Mouse (Mus musculus) midbrain, embryonic 11.5 days (tissue): ENCODE data around the gene Neurod2. TPM values are rescaled to one million over a fixed set of nuclear protein-coding genes. Genes with fewer than 3 reads are reported as not detected.
A peak's percentile ranks its signal among the peaks of the same experiment; 100 is the strongest.

ENCODE experiments used
- ATAC-seq: fragments of 200-750 bp; cut with Nextera tagmentation; 2 replicates; pipeline ENCODE4 v1.8.0; 2017; ENCODE audit warnings: moderate TSS enrichment, moderate library complexity; ENCODE audit not compliant: low FRiP score
- DNase-seq: peaks from one replicate; pipeline ENCODE4 v3.0.0; 2015; ENCODE audit warnings: low spot score; ENCODE audit errors: missing footprints
- H3K27ac ChIP-seq: fragments of 300-500 bp; sonication (generic); 2 replicates; pipeline ENCODE4 v1.5.1; 2014; ENCODE audit warnings: low read depth, low read length
- H3K27me3 ChIP-seq: fragments of 300-500 bp; sonication (generic); 2 replicates; pipeline ENCODE4 v1.6.1; 2014; ENCODE audit warnings: mild to moderate bottlenecking, low read length, moderate library complexity, mixed read lengths; ENCODE audit not compliant: control insufficient read depth, insufficient read depth
- H3K36me3 ChIP-seq: fragments of 300-500 bp; sonication (generic); 2 replicates; pipeline ENCODE4 v1.6.1; 2014; ENCODE audit warnings: mild to moderate bottlenecking, low read length, moderate library complexity, mixed read lengths; ENCODE audit not compliant: control insufficient read depth, insufficient read depth
- H3K4me1 ChIP-seq: fragments of 300-500 bp; sonication (generic); 2 replicates; pipeline ENCODE4 v1.6.1; 2014; ENCODE audit warnings: low read length; ENCODE audit not compliant: control insufficient read depth, insufficient read depth
- H3K4me2 ChIP-seq: fragments of 300-500 bp; sonication (generic); 2 replicates; pipeline ENCODE4 v1.6.1; 2014; ENCODE audit warnings: mild to moderate bottlenecking, moderate library complexity
- H3K4me3 ChIP-seq: fragments of 300-500 bp; sonication (generic); 2 replicates; pipeline ENCODE4 v1.5.1; 2014; ENCODE audit warnings: low read depth, low read length
- H3K9ac ChIP-seq: fragments of 300-500 bp; sonication (generic); 2 replicates; pipeline ENCODE4 v1.6.1; 2014; ENCODE audit warnings: low read length
- H3K9me3 ChIP-seq: fragments of 300-500 bp; sonication (generic); 2 replicates; pipeline ENCODE4 v1.6.1; 2016; ENCODE audit warnings: low read length; ENCODE audit not compliant: control insufficient read depth
- WGBS: fragments of 180-500 bp; shearing (Covaris S2); extraction: QIAGEN DNeasy Blood & Tissue Kit; methylation state at CpG from one replicate; pipeline ENCODE4 v1.1.7; 2014; 5-methylcytosine and 5-hydroxymethylcytosine counted together
- polyA plus RNA-seq: library from polyadenylated mRNA; unstranded; fragments of >200 nt; fragmentation: Nextera tagmentation; extraction: Ambion mirVana; gene quantifications from 2 replicates; pipeline ENCODE4 v1.2.1, GENCODE M21; 2014

Neurod2 gene
- polyA plus RNA-seq, 1 experiment from 2014 or later = 0.15 TPM

GRCm38 (mm10) chr11:98293070-98293469 lies 36.4 kb downstream of the Neurod2 start:
- DNase-seq (no peak), ATAC-seq (no peak)
- H3K36me3 ChIP-seq = no peaks in the 10 kb centered on the region
- H3K4me2 ChIP-seq = no peak overlapping the region
- no peak overlapping the region for H3K9ac ChIP-seq
- no peaks in the 10 kb centered on the region for H3K9me3 ChIP-seq
- no peak overlapping the region for H3K27ac ChIP-seq
- H3K27me3 ChIP-seq = peaks cover 13% of the 10 kb centered on the region
- peaks cover 15% of the 10 kb centered on the region for H3K4me1 ChIP-seq
- H3K4me3 ChIP-seq = no peak overlapping the region
- WGBS = 52% methylated on average over 2 of the region's 2 CpGs

- no peak overlapping the region for H3K4me2 ChIP-seq
- H3K36me3 ChIP-seq = no peaks in the 10 kb centered on the region
Observed at GRCm38 (mm10) chr11:98290906-98291305, 38.5 kb downstream of the Neurod2 start.

DNA sequence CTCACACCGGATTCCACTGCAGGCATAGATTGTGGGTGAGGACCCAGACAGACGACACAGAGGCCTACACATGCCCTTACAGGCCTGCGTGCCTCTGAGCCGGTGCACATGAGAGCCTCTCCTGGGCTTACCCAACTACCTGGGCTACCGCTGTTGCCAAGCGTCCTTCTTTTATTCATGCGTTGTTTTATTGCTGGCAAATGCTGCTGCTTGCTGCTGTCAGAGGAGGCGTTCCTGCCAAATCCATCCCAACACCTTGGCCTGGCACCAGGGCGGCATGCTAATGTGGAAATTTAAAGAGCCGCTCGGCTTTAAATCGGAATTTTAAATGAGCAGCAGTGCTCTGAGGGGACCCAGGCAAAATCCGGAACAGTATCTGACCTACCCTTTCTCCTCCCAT lies 39.6 kb downstream of the Neurod2 start:
- H3K4me3 ChIP-seq = no peak overlapping the region
- H3K4me1 ChIP-seq = peaks cover 2% of the 10 kb centered on the region; the same call in 1 of the 2 replicates
- no peak overlapping the region for H3K9ac ChIP-seq
- ATAC-seq = no peak
- no peaks in the 10 kb centered on the region for H3K27me3 ChIP-seq
- no peaks in the 10 kb centered on the region for H3K36me3 ChIP-seq
- 55% methylated on average over 13 of the region's 13 CpGs for whole genome bisulfite sequencing
- no peak overlapping the region for H3K4me2 ChIP-seq
- no peaks in the 10 kb centered on the region for H3K9me3 ChIP-seq
- DNase-seq = no peak
- no peak overlapping the region for H3K27ac ChIP-seq

More at GRCm38 (mm10) chr11:98290906-98291305, 38.5 kb downstream of the Neurod2 start:
- H3K27ac ChIP-seq = no peak overlapping the region
- ATAC-seq (no peak), DNase-seq (no peak)
- H3K9me3 ChIP-seq = no peaks in the 10 kb centered on the region
- H3K27me3 ChIP-seq = peaks cover 6% of the 10 kb centered on the region; the same call in 1 of the 2 replicates
- no peak overlapping the region for H3K4me3 ChIP-seq
- H3K4me1 ChIP-seq = peaks cover 5% of the 10 kb centered on the region
- H3K9ac ChIP-seq = no peak overlapping the region
- 71% methylated on average over 2 of the region's 2 CpGs for WGBS

DNA sequence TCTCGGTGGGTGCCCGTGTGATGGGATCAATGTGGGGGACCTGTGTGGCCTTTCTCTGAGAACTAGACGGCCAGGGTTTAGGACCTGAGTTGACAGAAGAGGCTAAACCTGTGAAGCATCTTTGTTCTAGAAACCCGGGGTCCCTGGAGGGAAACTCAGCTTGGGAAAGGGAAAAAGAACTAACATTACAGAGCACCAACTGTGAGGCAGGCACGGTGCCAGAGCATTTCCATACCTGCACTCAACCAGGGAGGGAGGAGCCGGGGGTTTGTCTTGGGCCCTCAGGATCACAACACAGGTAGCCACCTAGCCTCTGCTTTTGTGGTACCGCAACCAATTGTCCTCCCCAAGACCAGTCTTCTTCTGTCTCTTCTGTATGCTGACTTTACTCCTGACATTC lies 41.5 kb downstream of the Neurod2 start:
- 52% methylated on average over 7 of the region's 7 CpGs for WGBS
- DNase-seq (no peak), ATAC-seq (no peak)
- no peak overlapping the region for H3K9ac ChIP-seq
- no peak overlapping the region for H3K4me3 ChIP-seq
- H3K9me3 ChIP-seq = no peaks in the 10 kb centered on the region
- no peaks in the 10 kb centered on the region for H3K36me3 ChIP-seq
- no peak overlapping the region for H3K27ac ChIP-seq
- no peaks in the 10 kb centered on the region for H3K27me3 ChIP-seq
- no peak overlapping the region for H3K4me2 ChIP-seq
- no peaks in the 10 kb centered on the region; the same call in 1 of the 2 replicates for H3K4me1 ChIP-seq

GRCm38 (mm10) chr11:98287531-98287930 lies 41.9 kb downstream of the Neurod2 start:
- ATAC-seq (no peak), DNase-seq (no peak)
- Histone ChIP-seq H3K36me3 (no peaks in the 10 kb centered on the region), H3K9ac (no peak overlapping the region), H3K4me2 (no peak overlapping the region), H3K4me1 (no peaks in the 10 kb centered on the region; the same call in 1 of the 2 replicates), H3K4me3 (no peak overlapping the region), H3K9me3 (no peaks in the 10 kb centered on the region), H3K27ac (no peak overlapping the region), H3K27me3 (no peaks in the 10 kb centered on the region)
- 49% methylated on average over 5 of the region's 5 CpGs for WGBS

DNA sequence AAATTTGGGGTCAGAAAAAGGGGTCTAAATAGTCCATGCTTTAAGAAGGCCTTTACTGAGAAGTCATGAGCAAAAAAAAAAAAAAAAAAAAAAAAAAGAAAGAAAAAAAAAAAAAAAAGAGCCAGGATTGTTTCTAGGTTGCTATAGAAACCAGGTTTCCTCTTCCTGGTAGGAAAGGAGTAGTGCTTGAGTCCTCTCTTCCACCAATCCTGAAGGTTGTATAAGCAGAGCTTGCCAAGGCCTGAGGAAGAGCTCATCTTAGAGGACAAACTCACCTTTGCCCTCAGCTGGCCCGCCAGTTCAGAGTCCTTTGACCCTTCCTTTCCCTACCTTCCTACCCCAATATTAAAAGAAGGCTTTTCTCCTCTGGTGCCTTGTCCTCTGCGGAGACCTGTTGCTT lies 44.1 kb downstream of the Neurod2 start:
- Histone ChIP-seq H3K9ac (no peak overlapping the region), H3K27me3 (no peaks in the 10 kb centered on the region), H3K4me3 (no peak overlapping the region), H3K36me3 (no peaks in the 10 kb centered on the region), H3K4me2 (no peak overlapping the region), H3K27ac (no peak overlapping the region), H3K4me1 (no peaks in the 10 kb centered on the region; the same call in 1 of the 2 replicates), H3K9me3 (no peaks in the 10 kb centered on the region)
- 40% methylated on average over 2 of the region's 2 CpGs for WGBS
- ATAC-seq (no peak), DNase-seq (peak; percentile 87)

DNA sequence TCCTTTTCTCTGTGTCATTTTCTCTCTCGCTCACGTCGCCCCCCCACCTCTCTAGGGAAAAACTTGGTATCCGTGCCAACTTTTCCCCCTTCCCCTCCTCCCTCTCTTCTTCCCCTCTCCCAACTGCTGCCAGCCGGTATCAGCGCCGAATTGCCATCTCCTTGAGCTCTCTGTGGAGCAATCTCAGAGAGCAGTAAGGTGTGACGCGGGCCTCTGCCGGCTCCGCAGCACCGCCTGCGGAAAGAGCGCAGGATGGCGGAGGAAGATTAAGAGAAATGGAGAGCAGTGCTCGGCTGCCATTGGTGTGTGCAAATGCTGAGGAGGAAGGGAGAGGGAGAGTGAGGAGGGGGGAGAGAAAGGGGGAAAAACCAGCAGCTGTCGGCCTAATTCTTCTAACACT lies 45.2 kb downstream of the Neurod2 start:
- ATAC-seq (no peak), DNase-seq (no peak)
- Histone ChIP-seq H3K4me1 (no peaks in the 10 kb centered on the region), H3K4me2 (peak overlapping the region; percentile 5; the same call in 1 of the 2 replicates), H3K9me3 (no peaks in the 10 kb centered on the region), H3K4me3 (no peak overlapping the region), H3K27me3 (no peaks in the 10 kb centered on the region), H3K27ac (no peak overlapping the region), H3K36me3 (no peaks in the 10 kb centered on the region), H3K9ac (no peak overlapping the region)
- 4% methylated on average over 16 of the region's 17 CpGs for WGBS

DNA sequence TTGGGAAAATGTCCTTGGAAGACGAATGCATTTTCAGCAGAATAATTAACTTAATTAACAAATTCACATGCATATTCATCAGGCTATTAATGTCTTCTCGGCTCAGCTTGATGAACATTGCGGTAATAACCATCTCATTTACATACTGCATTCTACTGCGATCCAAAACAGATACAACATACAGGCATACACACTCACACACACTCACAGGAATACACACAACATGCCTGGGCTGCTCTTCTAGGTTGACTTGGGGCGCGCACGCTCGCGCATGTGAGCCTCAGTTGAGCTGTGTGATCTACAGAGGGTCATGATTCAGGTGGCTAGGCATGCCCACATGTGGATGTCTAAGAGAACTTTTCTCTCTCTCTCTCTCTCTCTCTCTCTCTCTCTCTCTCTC lies 45.7 kb downstream of the Neurod2 start:
- Histone ChIP-seq H3K36me3 (no peaks in the 10 kb centered on the region), H3K4me3 (no peak overlapping the region), H3K27ac (no peak overlapping the region), H3K9ac (no peak overlapping the region), H3K4me2 (no peak overlapping the region), H3K9me3 (no peaks in the 10 kb centered on the region), H3K4me1 (no peaks in the 10 kb centered on the region), H3K27me3 (no peaks in the 10 kb centered on the region)
- 33% methylated on average over 9 of the region's 9 CpGs for WGBS
- no peak for DNase-seq
- no peak for ATAC-seq
